Mouse (Mus musculus) neural tube, embryonic 13.5 days (tissue): ENCODE measurements around the gene Gtf3c2. TPM values are rescaled to one million over a fixed set of nuclear protein-coding genes. Genes with fewer than 3 reads are reported as not detected.

ENCODE experiments used
- ATAC-seq: fragments of 200-750 bp; cut with Nextera tagmentation; 2 replicates; pipeline ENCODE4 v1.8.0; 2017; ENCODE audit warnings: low read depth, mild to moderate bottlenecking, moderate TSS enrichment, moderate library complexity
- H3K27ac ChIP-seq: fragments of 300-500 bp; sonication (generic); replicated peaks from 2 replicates; pipeline ENCODE4 v1.5.1; 2015; ENCODE audit warnings: moderate library complexity, mild to moderate bottlenecking, inconsistent platforms
- H3K27me3 ChIP-seq: fragments of 300-500 bp; sonication (generic); 2 replicates; pipeline ENCODE4 v1.6.1; 2015; ENCODE audit warnings: mild to moderate bottlenecking, inconsistent platforms
- H3K36me3 ChIP-seq: fragments of 300-500 bp; sonication (generic); 2 replicates; pipeline ENCODE4 v1.6.1; 2015; ENCODE audit warnings: mild to moderate bottlenecking, inconsistent platforms
- H3K4me1 ChIP-seq: fragments of 300-500 bp; sonication (generic); replicated peaks from 2 replicates; pipeline ENCODE4 v1.6.1; 2015; ENCODE audit warnings: inconsistent platforms
- H3K4me2 ChIP-seq: fragments of 300-500 bp; sonication (generic); 2 replicates; pipeline ENCODE4 v1.6.1; 2015; ENCODE audit warnings: inconsistent platforms, mild to moderate bottlenecking, moderate library complexity
- H3K4me3 ChIP-seq: fragments of 300-500 bp; sonication (generic); 2 replicates; pipeline ENCODE4 v1.5.1; 2015; ENCODE audit warnings: mild to moderate bottlenecking, inconsistent platforms
- H3K9ac ChIP-seq: fragments of 300-500 bp; sonication (generic); 2 replicates; pipeline ENCODE4 v1.6.1; 2015; ENCODE audit warnings: moderate library complexity, mild to moderate bottlenecking, inconsistent platforms
- H3K9me3 ChIP-seq: fragments of 300-500 bp; sonication (generic); 2 replicates; pipeline ENCODE4 v1.6.1; 2016; ENCODE audit warnings: inconsistent platforms
- whole genome bisulfite sequencing: fragments of 180-500 bp; shearing (Covaris S2); methylation state at CpG from one replicate; pipeline ENCODE4 v1.1.7; 2015; 5-methylcytosine and 5-hydroxymethylcytosine counted together
- polyA plus RNA-seq: library from polyadenylated mRNA; unstranded; fragments of >200 nt; fragmentation: Nextera tagmentation; extraction: Ambion mirVana; gene quantifications from 2 replicates; pipeline ENCODE4 v1.2.1, GENCODE M21; 2015

Gene Gtf3c2
- polyA plus RNA-seq, 1 experiment from 2014 or later, result 65.7 TPM

GRCm38 (mm10) chr5:31123481-31123880 is 56.5 kb downstream of the Gtf3c2 start:
- ATAC-seq, result no peak
- H3K9ac ChIP-seq, result no peak overlapping the region
- no peaks in the 10 kb centered on the region for H3K36me3 ChIP-seq
- 47% methylated on average over 2 of the region's 2 CpGs for WGBS
- no peak overlapping the region for H3K4me3 ChIP-seq
- no peaks in the 10 kb centered on the region for H3K27me3 ChIP-seq
- H3K9me3 ChIP-seq, result no peaks in the 10 kb centered on the region
- no peak overlapping the region for H3K27ac ChIP-seq
- H3K4me1 ChIP-seq, result no peaks in the 10 kb centered on the region
- no peak overlapping the region for H3K4me2 ChIP-seq

GRCm38 (mm10) chr5:31121111-31121510 is 58.8 kb downstream of the Gtf3c2 start:
- H3K27me3 ChIP-seq, result peaks cover 6% of the 10 kb centered on the region
- no peaks in the 10 kb centered on the region for H3K4me1 ChIP-seq
- no peak overlapping the region for H3K27ac ChIP-seq
- no peak overlapping the region for H3K9ac ChIP-seq
- no peak overlapping the region for H3K4me2 ChIP-seq
- H3K36me3 ChIP-seq, result no peaks in the 10 kb centered on the region
- H3K9me3 ChIP-seq, result no peaks in the 10 kb centered on the region
- ATAC-seq, result no peak
- no peak overlapping the region for H3K4me3 ChIP-seq
- WGBS, result 89% methylated on average over 8 of the region's 8 CpGs

GRCm38 (mm10) chr5:31116912-31117311 is 63.0 kb downstream of the Gtf3c2 start:
- Histone ChIP-seq H3K36me3 (no peaks in the 10 kb centered on the region), H3K9ac (no peak overlapping the region), H3K9me3 (no peaks in the 10 kb centered on the region), H3K27me3 (peaks cover 10% of the 10 kb centered on the region), H3K27ac (no peak overlapping the region), H3K4me1 (no peaks in the 10 kb centered on the region), H3K4me2 (no peak overlapping the region), H3K4me3 (no peak overlapping the region)
- 41% methylated on average over 10 of the region's 10 CpGs for WGBS
- ATAC-seq, result no peak

- H3K4me3 ChIP-seq, result no peak within 1 kb of the TSS
- no peak for ATAC-seq
- no peaks in the 10 kb centered on the region for H3K9me3 ChIP-seq
- no peaks in the 10 kb centered on the region for H3K36me3 ChIP-seq
- 64% methylated on average over 3 of the region's 3 CpGs for WGBS
- H3K27me3 ChIP-seq, result peaks cover 15% of the 10 kb centered on the region
- no peaks in the 10 kb centered on the region for H3K4me1 ChIP-seq
- no peak within 1 kb of the TSS for H3K27ac ChIP-seq
- H3K9ac ChIP-seq, result no peak within 1 kb of the TSS
- no peak within 1 kb of the TSS for H3K4me2 ChIP-seq
Measured at GRCm38 (mm10) chr5:31116354-31116753, 63.6 kb downstream of the Gtf3c2 start, which contains the start of gene Trim54. Trim54 (plus strand) TSS chr5:31116712.

GRCm38 (mm10) chr5:31110781-31111180 is 69.2 kb downstream of the Gtf3c2 start:
- no peak for ATAC-seq
- 39% methylated on average over 7 of the region's 7 CpGs for WGBS

GRCm38 (mm10) chr5:31108000-31108490 is 71.9 kb downstream of the Gtf3c2 start, which contains the start of gene Slc30a3:
Slc30a3 (minus strand) TSS chr5:31108237.
- no peak for ATAC-seq
- Histone ChIP-seq H3K27ac (no peak within 1 kb of the TSS), H3K27me3 (peaks cover 5% of the 10 kb centered on the region; the same call in 1 of the 2 replicates), H3K4me3 (no peak within 1 kb of the TSS), H3K4me2 (no peak within 1 kb of the TSS), H3K36me3 (no peaks in the 10 kb centered on the region), H3K4me1 (no peaks in the 10 kb centered on the region), H3K9ac (no peak within 1 kb of the TSS), H3K9me3 (no peaks in the 10 kb centered on the region)
- WGBS, result 90% methylated on average over 18 of the region's 18 CpGs

More at GRCm38 (mm10) chr5:31110781-31111180, 69.2 kb downstream of the Gtf3c2 start:
- no peak overlapping the region for H3K4me3 ChIP-seq
- no peaks in the 10 kb centered on the region for H3K36me3 ChIP-seq
- H3K4me1 ChIP-seq, result no peaks in the 10 kb centered on the region
- no peak overlapping the region for H3K9ac ChIP-seq
- H3K9me3 ChIP-seq, result no peaks in the 10 kb centered on the region
- H3K4me2 ChIP-seq, result no peak overlapping the region
- peaks cover 9% of the 10 kb centered on the region; the same call in 1 of the 2 replicates for H3K27me3 ChIP-seq
- H3K27ac ChIP-seq, result no peak overlapping the region

Other genes with a start within 250 kb of the Gtf3c2 start
- 33.7 and 38.1 TPM in 2 replicates for gene Cgref1, start 234.6 kb downstream of the Gtf3c2 start, polyA plus RNA-seq
- 117 and 120 TPM in 2 replicates for gene Preb, start 219.8 kb downstream of the Gtf3c2 start, polyA plus RNA-seq
- not detected in 2 replicates for gene Tcf23, start 211.5 kb downstream of the Gtf3c2 start, polyA plus RNA-seq
- 154 and 183 TPM in 2 replicates for gene Atraid, start 131.8 kb downstream of the Gtf3c2 start, polyA plus RNA-seq
- 12.9 and 13.7 TPM in 2 replicates for gene Slc5a6, start 131.2 kb downstream of the Gtf3c2 start, polyA plus RNA-seq
- gene Cad, start 125.4 kb downstream of the Gtf3c2 start, polyA plus RNA-seq, result 13.4 and 14.7 TPM in 2 replicates
- not detected in 2 replicates for gene Dnajc5g, start 73.9 kb downstream of the Gtf3c2 start, polyA plus RNA-seq
- gene Slc30a3, start 71.9 kb downstream of the Gtf3c2 start, polyA plus RNA-seq, result 26.2 and 28.9 TPM in 2 replicates
- gene Trim54, start 63.4 kb downstream of the Gtf3c2 start, polyA plus RNA-seq, result 0.40 and 0.62 TPM in 2 replicates
- not detected in 2 replicates for gene Ucn, start 41.3 kb downstream of the Gtf3c2 start, polyA plus RNA-seq
- 50.4 and 55.5 TPM in 2 replicates for gene Mpv17, start 25.9 kb downstream of the Gtf3c2 start, polyA plus RNA-seq
- 0.71 and 1.3 TPM in 2 replicates for gene Gm29609, start 233 bp downstream of the Gtf3c2 start, polyA plus RNA-seq
- 114 and 119 TPM in 2 replicates for gene Snx17, start 13.1 kb upstream of the Gtf3c2 start, polyA plus RNA-seq
- gene Eif2b4, start 13.3 kb upstream of the Gtf3c2 start, polyA plus RNA-seq, result 67.5 and 76.4 TPM in 2 replicates
- gene Zfp513, start 22.2 kb upstream of the Gtf3c2 start, polyA plus RNA-seq, result 15.2 and 19.3 TPM in 2 replicates
- gene Ppm1g, start 40.5 kb upstream of the Gtf3c2 start, polyA plus RNA-seq, result 161 and 170 TPM in 2 replicates
- gene Nrbp1, start 60.7 kb upstream of the Gtf3c2 start, polyA plus RNA-seq, result 164 and 171 TPM in 2 replicates
- gene Gm9970, start 61.1 kb upstream of the Gtf3c2 start, polyA plus RNA-seq, result not detected in 2 replicates
- 4.5 and 4.7 TPM in 2 replicates for gene Krtcap3, start 71.5 kb upstream of the Gtf3c2 start, polyA plus RNA-seq
- gene Ift172, start 111.0 kb upstream of the Gtf3c2 start, polyA plus RNA-seq, result 33.3 and 36.7 TPM in 2 replicates
- gene Fndc4, start 115.9 kb upstream of the Gtf3c2 start, polyA plus RNA-seq, result 79.1 and 82.0 TPM in 2 replicates
- 0.27 TPM in 1 of 2 replicates, not detected in the other for gene Gckr, start 117.3 kb upstream of the Gtf3c2 start, polyA plus RNA-seq